Mouse (Mus musculus) intestine, embryonic 14.5 days (tissue): Measurements from ENCODE around the gene Efcab8. TPM values are rescaled to one million over a fixed set of nuclear protein-coding genes. Genes with fewer than 3 reads are reported as not detected.
A peak's percentile ranks its signal among the peaks of the same experiment; 100 is the strongest.

ENCODE experiments used
- ATAC-seq: fragments of 200-750 bp; cut with Nextera tagmentation; replicated peaks from 2 replicates; pipeline ENCODE4 v1.8.0; 2017; ENCODE audit warnings: low read depth, moderate number of reproducible peaks, moderate TSS enrichment, moderate library complexity; ENCODE audit not compliant: low FRiP score, low TSS enrichment
- DNase-seq: peaks from one replicate; pipeline ENCODE4 v3.0.0-alpha.2; 2018; ENCODE audit warnings: low spot score
- H3K27ac ChIP-seq: fragments of 300-500 bp; sonication (generic); 2 replicates; pipeline ENCODE4 v1.5.1; 2014; ENCODE audit warnings: low read depth, mild to moderate bottlenecking, control low read depth
- H3K27me3 ChIP-seq: fragments of 300-500 bp; sonication (generic); replicated peaks from 2 replicates; pipeline ENCODE4 v1.6.1; 2014; ENCODE audit warnings: low read length, control low read depth; ENCODE audit not compliant: control insufficient read depth, insufficient read depth
- H3K36me3 ChIP-seq: fragments of 300-500 bp; sonication (generic); 2 replicates; pipeline ENCODE4 v1.6.1; 2014; ENCODE audit warnings: low read length, control low read depth; ENCODE audit not compliant: control insufficient read depth, insufficient read depth
- H3K4me1 ChIP-seq: fragments of 300-500 bp; sonication (generic); replicated peaks from 2 replicates; pipeline ENCODE4 v1.6.1; 2014; ENCODE audit warnings: low read length, control low read depth, mixed read lengths; ENCODE audit not compliant: control insufficient read depth, insufficient read depth
- H3K4me2 ChIP-seq: fragments of 300-500 bp; sonication (generic); 2 replicates; pipeline ENCODE4 v1.6.1; 2014; ENCODE audit warnings: low read length
- H3K4me3 ChIP-seq: fragments of 300-500 bp; sonication (generic); 2 replicates; pipeline ENCODE4 v1.5.1; 2014; ENCODE audit warnings: low read depth, low read length, control low read depth, mixed read lengths
- H3K9ac ChIP-seq: fragments of 300-500 bp; sonication (generic); 2 replicates; pipeline ENCODE4 v1.6.1; 2014; ENCODE audit warnings: mild to moderate bottlenecking, low read length
- H3K9me3 ChIP-seq: fragments of 300-500 bp; sonication (generic); 2 replicates; pipeline ENCODE4 v1.6.1; 2016; ENCODE audit warnings: low read length, control low read depth; ENCODE audit not compliant: control insufficient read depth
- WGBS: fragments of 180-500 bp; shearing (Covaris S2); extraction: QIAGEN DNeasy Blood & Tissue Kit; methylation state at CpG from one replicate; pipeline ENCODE4 v1.1.7; 2014; 5-methylcytosine and 5-hydroxymethylcytosine counted together
- polyA plus RNA-seq: library from polyadenylated mRNA; unstranded; fragments of >200 nt; fragmentation: Nextera tagmentation; extraction: Ambion mirVana; gene quantifications from 2 replicates; pipeline ENCODE4 v1.2.1, GENCODE M21; 2014

Efcab8 gene
- not detected in 2 replicates for polyA plus RNA-seq

DNA sequence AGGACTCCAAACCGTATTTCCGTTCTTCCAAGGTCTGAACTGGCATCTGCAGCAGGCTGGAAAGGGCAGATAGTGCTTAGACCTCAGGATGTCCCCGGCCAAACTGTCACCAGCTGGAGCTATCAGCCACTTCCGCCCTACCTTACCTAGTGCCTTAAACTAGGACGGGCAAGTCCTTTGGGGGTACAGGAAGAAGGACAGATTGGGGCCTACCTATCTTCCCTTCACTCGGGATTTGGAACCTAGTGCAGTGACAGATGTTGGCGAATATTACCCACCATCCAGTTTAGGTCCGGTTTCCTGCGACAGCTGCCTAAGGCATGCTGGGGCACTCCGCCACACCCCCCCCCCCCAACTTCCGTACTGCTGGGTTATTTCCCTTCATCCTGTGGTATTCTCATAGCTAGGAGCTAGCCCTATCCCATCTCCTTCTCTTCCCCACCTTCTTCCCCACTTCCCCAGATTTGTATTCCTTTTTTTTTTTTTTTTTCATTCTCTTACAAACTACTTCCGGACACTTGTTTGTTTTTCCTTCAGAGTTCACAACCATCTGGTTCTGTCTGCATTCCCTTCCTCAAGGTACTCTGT lies at the start of gene Efcab8:
TSS of gene Efcab8 (plus strand) at position 538 of the 588 bp plus-strand sequence.
- Histone ChIP-seq H3K36me3 (no peaks in the 10 kb centered on the region), H3K9me3 (no peaks in the 10 kb centered on the region), H3K27me3 (no peaks in the 10 kb centered on the region), H3K27ac (peak within 1 kb of the TSS; percentile 27; the same call in 1 of the 2 replicates), H3K4me2 (peak within 1 kb of the TSS; percentile 69), H3K4me1 (peaks cover 5% of the 10 kb centered on the region; the same call in 1 of the 2 replicates), H3K4me3 (peak within 1 kb of the TSS; percentile 34), H3K9ac (peak within 1 kb of the TSS; percentile 29; the same call in 1 of the 2 replicates)
- no peak for ATAC-seq
- 39% methylated on average over 12 of the region's 12 CpGs for WGBS
- no peak for DNase-seq

DNA sequence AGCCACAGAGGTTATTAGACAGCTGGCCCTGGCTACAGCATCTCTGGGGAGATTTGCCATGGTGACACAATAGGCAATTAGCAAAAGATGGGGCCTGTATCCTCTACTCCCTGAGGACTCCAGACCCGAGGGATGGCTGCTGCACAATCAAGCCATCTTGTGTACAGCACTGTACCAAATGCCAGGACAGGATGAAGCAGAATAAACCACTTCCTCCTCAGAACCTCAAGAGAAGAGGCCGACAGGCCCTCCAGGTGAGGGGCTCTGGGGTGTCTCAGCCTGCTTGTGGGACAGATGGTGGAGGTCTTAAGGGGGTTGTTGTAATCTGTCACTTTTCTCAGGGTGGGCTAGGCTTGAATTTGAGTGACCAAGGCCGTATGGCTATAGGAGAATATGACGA lies 45.7 kb upstream of the Efcab8 start:
- H3K4me3 ChIP-seq, result no peak overlapping the region
- H3K4me1 ChIP-seq, result no peaks in the 10 kb centered on the region
- no peak overlapping the region for H3K27ac ChIP-seq
- DNase-seq, result no peak
- no peak for ATAC-seq
- H3K36me3 ChIP-seq, result no peaks in the 10 kb centered on the region
- no peak overlapping the region for H3K4me2 ChIP-seq
- H3K27me3 ChIP-seq, result no peaks in the 10 kb centered on the region
- no peaks in the 10 kb centered on the region for H3K9me3 ChIP-seq
- no peak overlapping the region for H3K9ac ChIP-seq
- 76% methylated on average over 4 of the region's 4 CpGs for WGBS

DNA sequence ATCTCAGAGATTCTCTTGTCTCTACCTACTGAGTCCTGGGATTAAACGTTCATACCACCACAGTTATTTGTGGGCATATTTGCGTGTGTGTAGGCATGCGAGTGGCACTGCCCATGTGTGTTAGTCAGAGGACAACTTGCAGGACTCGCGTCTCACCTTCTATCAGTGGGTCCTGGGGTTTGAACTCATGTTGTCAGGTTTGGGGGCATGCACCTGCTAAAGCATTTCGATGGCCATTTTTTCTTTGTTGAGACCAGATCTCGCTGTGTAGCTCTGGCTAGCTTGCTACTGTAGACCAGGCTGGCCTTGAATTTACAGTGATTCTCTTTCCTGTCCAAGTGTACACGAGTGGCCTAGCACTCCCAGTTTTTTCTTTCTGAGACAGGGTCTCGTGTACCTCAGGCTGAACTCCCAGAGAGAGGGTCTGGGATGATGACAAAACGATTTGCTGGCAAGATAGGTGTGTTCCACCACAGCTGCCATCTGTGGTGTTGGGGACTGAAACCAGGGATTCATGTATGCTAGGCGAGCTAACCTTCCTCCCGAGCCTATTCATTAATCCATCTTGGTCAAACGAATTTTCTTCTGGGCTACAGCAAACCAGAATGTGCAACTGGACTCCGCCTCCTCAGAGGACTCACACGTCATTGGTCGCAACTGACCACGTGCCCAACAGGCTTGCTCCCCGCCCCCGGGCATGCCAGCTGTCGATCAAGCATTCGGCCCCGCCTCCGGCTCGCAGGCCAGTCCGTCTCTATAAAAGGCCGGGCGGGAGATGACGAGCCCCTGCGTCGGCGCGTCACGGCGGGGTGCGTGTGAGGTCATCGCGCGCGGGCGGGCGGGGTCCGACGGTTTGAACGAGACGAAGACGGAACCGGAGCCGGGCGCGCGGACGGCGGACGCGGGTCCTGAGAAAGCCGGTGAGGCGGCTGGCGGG lies 39.0 kb upstream of the Efcab8 start, which contains the start of gene Mapre1:
TSS of gene Mapre1 (plus strand) at position 775 of the 937 bp plus-strand sequence.
- peak within 1 kb of the TSS; percentile 93 for H3K9ac ChIP-seq
- DNase-seq, result peak; percentile 99
- H3K9me3 ChIP-seq, result no peaks in the 10 kb centered on the region
- WGBS, result 10% methylated on average over 57 of the region's 58 CpGs
- peak within 1 kb of the TSS; percentile 91 for H3K27ac ChIP-seq
- peak within 1 kb of the TSS; percentile 77 for H3K4me2 ChIP-seq
- ATAC-seq, result peak; percentile 98
- H3K4me1 ChIP-seq, result peaks cover 19% of the 10 kb centered on the region
- peaks cover 3% of the 10 kb centered on the region; the same call in 1 of the 2 replicates for H3K36me3 ChIP-seq
- peak within 1 kb of the TSS; percentile 96 for H3K4me3 ChIP-seq
- no peaks in the 10 kb centered on the region for H3K27me3 ChIP-seq

DNA sequence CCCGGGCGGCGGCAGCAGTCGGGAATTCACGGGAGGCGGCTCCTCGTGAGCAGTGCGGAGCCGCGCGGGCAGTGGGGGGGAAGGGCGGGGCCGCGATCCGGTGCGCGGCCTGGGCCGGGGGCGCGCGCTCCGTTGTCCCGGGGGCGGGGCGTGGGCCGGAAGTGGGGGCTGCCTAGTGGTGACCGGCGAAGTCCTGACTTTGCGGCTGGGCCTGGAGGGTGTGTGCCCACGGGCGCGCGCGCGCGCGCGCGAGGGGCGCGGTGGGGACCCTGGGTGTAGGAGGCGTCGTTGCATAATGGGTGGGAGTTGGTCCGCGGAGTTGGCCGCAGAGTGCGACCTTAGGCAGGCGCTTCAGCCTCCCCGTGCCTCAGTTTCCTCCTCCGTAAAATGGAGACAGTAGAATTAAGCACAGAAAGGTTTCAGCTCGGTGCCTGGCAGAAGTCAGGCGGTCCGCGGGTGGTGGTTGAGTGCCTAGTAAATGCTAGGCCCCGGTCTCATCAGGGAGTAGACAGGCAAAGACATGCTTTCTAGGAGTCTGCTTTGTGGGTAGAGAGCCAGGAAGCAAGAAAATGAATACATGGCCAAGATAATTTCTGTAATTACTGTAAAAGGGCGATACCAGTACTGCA lies 38.2 kb upstream of the Efcab8 start:
- DNase-seq, result no peak

DNA sequence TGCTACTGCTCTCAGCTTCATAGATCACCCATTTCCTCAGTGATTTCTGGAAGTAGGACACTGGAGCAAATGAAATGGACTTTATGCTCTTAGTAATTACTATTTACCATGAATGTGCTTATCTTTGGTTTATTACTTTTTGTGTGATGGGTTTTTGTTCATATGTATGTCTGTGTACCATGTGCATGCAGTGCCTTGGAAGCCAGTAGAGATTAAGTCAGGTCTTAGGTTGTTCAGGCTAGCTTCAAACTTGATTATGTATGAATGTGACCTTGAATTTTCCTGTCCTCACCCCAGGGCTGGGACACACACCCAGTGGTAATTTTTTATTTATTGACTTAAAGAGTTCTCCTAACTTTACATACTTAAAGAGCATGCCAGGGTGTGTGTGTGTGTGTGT lies 31.7 kb upstream of the Efcab8 start:
- no peak for DNase-seq
- Histone ChIP-seq H3K4me2 (no peak overlapping the region), H3K4me3 (no peak overlapping the region), H3K27me3 (no peaks in the 10 kb centered on the region), H3K9ac (no peak overlapping the region), H3K4me1 (peaks cover 4% of the 10 kb centered on the region), H3K9me3 (no peaks in the 10 kb centered on the region), H3K27ac (no peak overlapping the region), H3K36me3 (peaks cover 47% of the 10 kb centered on the region)
- ATAC-seq, result no peak

More for the DNA sequence above, 38.2 kb upstream of the Efcab8 start:
- no peaks in the 10 kb centered on the region for H3K27me3 ChIP-seq
- H3K9ac ChIP-seq, result peak overlapping the region; percentile 93
- peaks cover 19% of the 10 kb centered on the region for H3K4me1 ChIP-seq
- peak; percentile 87 for ATAC-seq
- H3K27ac ChIP-seq, result peak overlapping the region; percentile 91
- peaks cover 11% of the 10 kb centered on the region for H3K36me3 ChIP-seq
- peak overlapping the region; percentile 96 for H3K4me3 ChIP-seq
- peak overlapping the region; percentile 77 for H3K4me2 ChIP-seq
- no peaks in the 10 kb centered on the region for H3K9me3 ChIP-seq
- WGBS, result 1% methylated on average over 38 of the region's 56 CpGs

DNA sequence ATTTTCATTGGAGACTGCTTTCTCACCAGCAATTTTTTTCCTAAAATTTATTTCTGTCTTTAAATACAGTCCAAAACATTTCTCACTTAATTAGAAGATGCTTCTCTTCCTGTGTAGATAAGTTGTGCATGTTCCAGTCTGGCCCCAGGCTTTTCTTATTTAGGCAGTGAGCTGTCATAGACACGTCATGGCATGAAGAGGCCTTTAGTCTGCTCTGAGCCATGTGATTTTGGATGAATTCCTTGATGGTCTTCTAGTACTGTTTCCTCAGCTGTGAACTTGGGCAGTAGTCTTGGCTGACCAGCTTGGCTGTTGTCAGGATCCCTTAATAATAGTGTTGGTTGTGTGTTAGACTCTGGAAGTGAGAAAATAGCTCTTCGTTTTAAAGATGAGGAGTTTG lies 29.4 kb upstream of the Efcab8 start:
- WGBS, result 83% methylated on average over 2 of the region's 2 CpGs
- H3K27ac ChIP-seq, result no peak overlapping the region
- no peaks in the 10 kb centered on the region for H3K27me3 ChIP-seq
- no peak overlapping the region for H3K4me3 ChIP-seq
- H3K9ac ChIP-seq, result no peak overlapping the region
- no peak overlapping the region for H3K4me2 ChIP-seq
- H3K4me1 ChIP-seq, result no peaks in the 10 kb centered on the region
- DNase-seq (no peak), ATAC-seq (no peak)
- peaks cover 55% of the 10 kb centered on the region for H3K36me3 ChIP-seq
- no peaks in the 10 kb centered on the region for H3K9me3 ChIP-seq

DNA sequence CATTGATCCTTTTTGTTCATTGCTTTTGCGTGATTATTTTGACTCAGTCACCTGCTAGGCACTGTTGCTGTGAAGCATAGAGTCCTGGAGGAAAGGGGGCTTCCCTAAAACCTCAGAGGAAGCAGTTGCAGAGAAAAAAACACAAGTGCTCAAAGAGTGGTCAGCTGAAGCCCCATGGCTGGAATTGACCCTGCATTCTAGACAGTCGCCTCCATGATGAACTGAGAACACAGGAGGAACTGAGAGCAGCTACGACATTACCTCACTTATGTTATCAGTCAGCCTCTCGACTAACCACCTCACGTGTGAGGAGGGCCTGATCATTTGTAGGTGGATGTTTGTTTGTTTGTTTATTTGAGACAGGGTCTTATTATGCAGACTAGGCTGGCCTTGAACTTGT lies 17.6 kb upstream of the Efcab8 start:
- Histone ChIP-seq H3K9me3 (no peaks in the 10 kb centered on the region), H3K4me3 (no peak overlapping the region), H3K36me3 (peaks cover 98% of the 10 kb centered on the region), H3K9ac (no peak overlapping the region), H3K4me2 (no peak overlapping the region), H3K4me1 (no peaks in the 10 kb centered on the region), H3K27ac (no peak overlapping the region), H3K27me3 (no peaks in the 10 kb centered on the region)
- DNase-seq, result no peak
- no peak for ATAC-seq
- WGBS, result 91% methylated on average over 5 of the region's 5 CpGs

DNA sequence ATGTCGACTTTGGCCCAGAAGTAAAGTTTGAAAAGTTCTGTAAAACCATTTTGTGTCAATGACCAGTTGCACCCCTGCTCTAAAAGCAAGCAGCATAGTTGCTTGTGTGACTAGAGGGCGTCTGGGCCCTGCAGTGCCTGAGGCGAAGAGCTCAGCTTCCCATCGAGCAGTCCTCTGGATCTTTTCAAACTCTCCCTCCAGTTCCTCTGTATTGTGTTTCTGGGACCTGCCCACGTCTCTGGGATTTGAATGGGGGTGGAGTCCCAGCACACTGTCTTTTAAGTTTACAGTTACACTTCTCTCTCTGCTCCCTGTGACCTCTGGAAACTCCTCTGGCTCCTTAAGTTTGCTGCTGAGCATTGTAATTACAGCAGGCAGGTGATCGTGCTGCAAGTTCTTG lies 12.2 kb upstream of the Efcab8 start:
- Histone ChIP-seq H3K4me3 (no peak overlapping the region), H3K4me1 (no peaks in the 10 kb centered on the region), H3K36me3 (peaks cover 92% of the 10 kb centered on the region), H3K27me3 (no peaks in the 10 kb centered on the region), H3K9ac (no peak overlapping the region), H3K4me2 (no peak overlapping the region), H3K27ac (no peak overlapping the region), H3K9me3 (no peaks in the 10 kb centered on the region)
- ATAC-seq (no peak), DNase-seq (no peak)
- WGBS, result 54% methylated on average over 6 of the region's 6 CpGs
